Mouse (Mus musculus) embryonic facial prominence, embryonic 11.5 days (tissue): ENCODE results near the gene Pvalb. TPM values are rescaled to one million over a fixed set of nuclear protein-coding genes. Genes with fewer than 3 reads are reported as not detected.

ENCODE experiments used
- polyA plus RNA-seq: library from polyadenylated mRNA; unstranded; fragments of >200 nt; fragmentation: Nextera tagmentation; extraction: Ambion mirVana; gene quantifications from 2 replicates; pipeline ENCODE4 v1.2.1, GENCODE M21; 2014

Gene Pvalb
- polyA plus RNA-seq, 1 experiment from 2014 or later, result not detected

Other genes starting within 250 kb of the Pvalb start
- 4.9 and 8.4 TPM in 2 replicates for gene Foxred2, start 249.7 kb downstream of the Pvalb start, polyA plus RNA-seq
- gene Eif3d, start 235.6 kb downstream of the Pvalb start, polyA plus RNA-seq, result 246 and 247 TPM in 2 replicates
- gene Cacng2, start 86.4 kb downstream of the Pvalb start, polyA plus RNA-seq, result 0.18 and 0.25 TPM in 2 replicates
- 111 and 115 TPM in 2 replicates for gene Ift27, start 32.3 kb downstream of the Pvalb start, polyA plus RNA-seq
- 6.2 and 7.9 TPM in 2 replicates for gene Ncf4, start 38.4 kb upstream of the Pvalb start, polyA plus RNA-seq
- gene Csf2rb2, start 99.3 kb upstream of the Pvalb start, polyA plus RNA-seq, result 0.26 and 0.38 TPM in 2 replicates
- 1.2 and 1.6 TPM in 2 replicates for gene Csf2rb, start 119.4 kb upstream of the Pvalb start, polyA plus RNA-seq
- not detected in 2 replicates for gene Tex33, start 189.5 kb upstream of the Pvalb start, polyA plus RNA-seq
- gene Tst, start 199.5 kb upstream of the Pvalb start, polyA plus RNA-seq, result 9.7 and 10.1 TPM in 2 replicates
- gene Mpst, start 200.0 kb upstream of the Pvalb start, polyA plus RNA-seq, result 2.3 and 2.5 TPM in 2 replicates
- 36.0 and 47.5 TPM in 2 replicates for gene Kctd17, start 222.2 kb upstream of the Pvalb start, polyA plus RNA-seq